Mouse (Mus musculus) forebrain, embryonic 14.5 days (tissue): Measurements from ENCODE around the gene Saa3. TPM values are rescaled to one million over a fixed set of nuclear protein-coding genes. Genes with fewer than 3 reads are reported as not detected.
"Not testable (repeated sequence)": the region's sequence is repeated elsewhere in the genome, so short reads cannot be mapped to it uniquely, and the experiment has no call there.

Experiments used
- ATAC-seq: fragments of 200-750 bp; cut with Nextera tagmentation; 2 replicates; pipeline ENCODE4 v1.8.0; 2017; ENCODE audit warnings: mild to moderate bottlenecking, moderate library complexity
- DNase-seq: peaks from one replicate; pipeline ENCODE4 v3.0.0-alpha.2; 2015; ENCODE audit warnings: low spot score
- H3K27ac ChIP-seq: fragments of 300-500 bp; sonication (generic); 2 replicates; pipeline ENCODE4 v1.5.1; 2014; ENCODE audit warnings: low read depth, mild to moderate bottlenecking, control low read depth, low read length, moderate library complexity
- H3K27me3 ChIP-seq: fragments of 300-500 bp; sonication (generic); replicated peaks from 2 replicates; pipeline ENCODE4 v1.6.1; 2014; ENCODE audit warnings: low read length, control low read depth, mixed read lengths; ENCODE audit not compliant: control insufficient read depth, insufficient read depth
- H3K36me3 ChIP-seq: fragments of 300-500 bp; sonication (generic); 2 replicates; pipeline ENCODE4 v1.6.1; 2014; ENCODE audit warnings: low read length, control low read depth; ENCODE audit not compliant: control insufficient read depth, insufficient read depth
- H3K4me1 ChIP-seq: fragments of 300-500 bp; sonication (generic); 2 replicates; pipeline ENCODE4 v1.6.1; 2014; ENCODE audit warnings: antibody characterized with exemption, low read length, control low read depth; ENCODE audit not compliant: control insufficient read depth, insufficient read depth
- H3K4me2 ChIP-seq: fragments of 300-500 bp; sonication (generic); 2 replicates; pipeline ENCODE4 v1.6.1; 2014; ENCODE audit warnings: mild to moderate bottlenecking, control low read depth, low read length
- H3K4me3 ChIP-seq: fragments of 300-500 bp; sonication (generic); 2 replicates; pipeline ENCODE4 v1.5.1; 2014; ENCODE audit warnings: low read depth, low read length, control low read depth
- H3K9ac ChIP-seq: fragments of 300-500 bp; sonication (generic); 2 replicates; pipeline ENCODE4 v1.6.1; 2014; ENCODE audit warnings: mild to moderate bottlenecking, low read length, control low read depth, moderate library complexity
- H3K9me3 ChIP-seq: fragments of 300-500 bp; sonication (generic); replicated peaks from 2 replicates; pipeline ENCODE4 v1.6.1; 2016; ENCODE audit warnings: low read length, control low read depth, mixed read lengths; ENCODE audit not compliant: control insufficient read depth
- WGBS: fragments of 180-500 bp; shearing (Covaris S2); extraction: QIAGEN DNeasy Blood & Tissue Kit; methylation state at CpG from one replicate; pipeline ENCODE4 v1.1.7; 2014; 5-methylcytosine and 5-hydroxymethylcytosine counted together
- polyA plus RNA-seq: library from polyadenylated mRNA; unstranded; fragments of >200 nt; fragmentation: Nextera tagmentation; extraction: Ambion mirVana; gene quantifications from 2 replicates; pipeline ENCODE4 v1.2.1, GENCODE M21; 2014

Saa3 gene
- polyA plus RNA-seq, 1 experiment from 2014 or later, result 0.34 TPM

DNA sequence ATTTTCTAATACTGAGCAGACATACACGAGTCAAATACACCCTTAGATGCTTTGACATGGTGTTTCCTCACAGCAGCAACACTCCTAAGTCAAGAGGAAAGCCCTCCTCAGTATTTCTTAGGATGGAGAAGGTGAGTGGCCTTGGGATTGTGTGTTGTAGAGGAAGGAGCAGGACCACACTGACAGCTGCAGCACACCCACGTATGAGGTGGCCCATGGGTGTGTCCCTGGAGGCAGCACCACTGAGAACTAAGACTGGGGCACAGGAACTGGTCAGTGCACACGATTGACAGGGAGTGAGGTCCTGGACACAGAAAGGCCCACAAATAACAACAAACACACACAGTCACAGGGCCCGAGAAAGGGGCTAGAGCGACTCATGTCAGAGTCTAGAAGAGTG is 24.5 kb upstream of the Saa3 start:
- H3K27ac ChIP-seq, DNase-seq, H3K27me3 ChIP-seq, H3K36me3 ChIP-seq, H3K4me2 ChIP-seq, H3K9ac ChIP-seq, H3K4me1 ChIP-seq, ATAC-seq, H3K4me3 ChIP-seq, H3K9me3 ChIP-seq: not testable (repeated sequence)
- WGBS, result 75% methylated on average over 5 of the region's 5 CpGs

DNA sequence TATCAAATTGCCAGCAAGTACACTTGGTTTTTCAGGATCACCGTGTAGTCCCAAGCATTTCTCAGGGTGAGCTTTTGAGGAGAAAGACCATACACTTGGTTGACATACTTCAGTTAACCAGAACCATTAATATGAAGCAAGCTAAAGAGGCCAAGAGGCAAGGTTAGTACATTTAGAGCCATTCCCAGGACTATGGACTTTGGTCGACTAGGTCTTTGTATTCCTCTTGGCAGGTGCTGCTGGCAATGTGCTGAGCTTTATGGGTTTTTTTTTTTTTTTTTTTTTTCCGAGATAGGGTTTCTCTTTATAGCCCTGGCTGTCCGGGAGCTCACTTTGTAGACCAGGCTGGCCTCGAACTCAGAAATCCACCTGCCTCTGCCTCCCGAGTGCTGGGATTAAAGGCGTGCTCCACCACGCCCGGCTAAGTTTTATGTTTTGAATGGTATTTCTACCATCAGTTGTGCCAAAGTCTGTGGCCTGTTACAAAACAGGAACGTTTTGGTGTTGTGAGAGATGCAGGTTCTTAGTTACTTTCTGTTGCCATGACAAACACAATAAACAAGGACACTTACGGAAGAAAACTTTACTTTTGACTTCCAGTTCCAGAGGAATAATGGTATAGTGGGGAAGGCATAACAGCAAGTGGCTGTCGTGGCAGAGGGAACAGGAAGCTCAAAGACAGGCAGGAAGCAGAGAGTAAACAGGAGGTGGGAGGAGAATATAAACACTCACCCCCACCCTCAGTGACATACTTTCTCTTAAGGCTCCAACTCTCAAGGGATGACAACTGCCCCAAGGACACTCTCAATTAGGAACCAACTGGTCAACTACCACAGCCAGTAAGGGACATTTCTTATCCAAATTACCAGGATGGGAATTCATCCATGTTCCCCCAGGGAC is 23.3 kb upstream of the Saa3 start:
- DNase-seq (no peak), ATAC-seq (no peak)
- Histone ChIP-seq H3K9ac (no peak overlapping the region), H3K27me3 (no peaks in the 10 kb centered on the region), H3K9me3 (no peaks in the 10 kb centered on the region), H3K4me2 (no peak overlapping the region), H3K4me1 (no peaks in the 10 kb centered on the region), H3K27ac (no peak overlapping the region), H3K36me3 (no peaks in the 10 kb centered on the region), H3K4me3 (no peak overlapping the region)
- 84% methylated on average over 12 of the region's 12 CpGs for WGBS

DNA sequence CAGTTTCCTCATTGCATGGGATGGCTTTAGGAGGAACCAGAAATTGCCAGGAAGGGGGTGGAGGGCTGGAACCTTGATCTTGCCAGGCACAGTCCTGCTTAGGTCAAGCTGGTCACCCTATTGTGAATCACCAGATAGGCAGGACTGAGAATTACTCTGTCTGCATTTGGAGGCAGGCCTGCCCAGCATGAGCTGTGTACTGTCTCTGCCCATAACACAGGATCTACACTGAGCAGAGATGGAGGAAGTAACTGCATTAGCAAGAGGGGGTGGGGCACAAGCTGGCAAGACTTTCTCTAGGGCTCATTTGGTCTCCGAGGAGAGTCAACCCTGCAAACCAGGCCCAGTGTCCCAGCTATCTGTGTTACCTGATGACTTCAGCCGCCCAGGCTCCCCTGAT is 19.5 kb upstream of the Saa3 start:
- no peaks in the 10 kb centered on the region for H3K36me3 ChIP-seq
- no peaks in the 10 kb centered on the region for H3K9me3 ChIP-seq
- H3K9ac ChIP-seq, result no peak overlapping the region
- no peaks in the 10 kb centered on the region for H3K4me1 ChIP-seq
- DNase-seq (no peak), ATAC-seq (no peak)
- WGBS, result 89% methylated on average over 2 of the region's 2 CpGs
- H3K4me2 ChIP-seq, result no peak overlapping the region
- no peak overlapping the region for H3K27ac ChIP-seq
- H3K4me3 ChIP-seq, result no peak overlapping the region
- no peaks in the 10 kb centered on the region for H3K27me3 ChIP-seq

DNA sequence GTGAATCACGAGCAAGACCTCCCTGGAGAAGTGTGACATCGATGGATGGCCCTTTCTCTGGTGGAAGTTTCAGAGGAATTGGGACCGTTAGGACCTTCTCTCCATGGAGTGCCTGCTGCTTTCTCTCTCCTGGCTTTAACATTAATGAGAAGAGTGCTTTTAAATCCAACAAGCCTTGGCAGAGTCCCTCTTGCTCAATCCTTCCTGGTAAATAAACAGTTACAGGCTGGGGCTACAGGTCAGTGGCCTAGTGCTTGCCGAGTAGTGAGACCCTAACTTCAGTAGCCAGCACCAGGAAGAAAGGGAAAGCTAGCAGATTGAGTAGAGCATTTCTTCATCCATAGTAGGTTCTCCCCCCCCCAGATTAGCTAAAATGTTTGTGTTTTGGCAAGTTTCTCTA is 17.0 kb upstream of the Saa3 start, which contains the start of gene Saa4:
Saa4 (minus strand) TSS at position 146 of the 400 bp plus-strand sequence.
- DNase-seq (no peak), ATAC-seq (no peak)
- no peaks in the 10 kb centered on the region for H3K9me3 ChIP-seq
- H3K9ac ChIP-seq, result no peak within 1 kb of the TSS
- H3K36me3 ChIP-seq, result no peaks in the 10 kb centered on the region
- no peak within 1 kb of the TSS for H3K4me3 ChIP-seq
- no peak within 1 kb of the TSS for H3K4me2 ChIP-seq
- no peaks in the 10 kb centered on the region for H3K27me3 ChIP-seq
- no peak within 1 kb of the TSS for H3K27ac ChIP-seq
- no peaks in the 10 kb centered on the region for H3K4me1 ChIP-seq
- WGBS, result 90% methylated on average over 4 of the region's 4 CpGs

DNA sequence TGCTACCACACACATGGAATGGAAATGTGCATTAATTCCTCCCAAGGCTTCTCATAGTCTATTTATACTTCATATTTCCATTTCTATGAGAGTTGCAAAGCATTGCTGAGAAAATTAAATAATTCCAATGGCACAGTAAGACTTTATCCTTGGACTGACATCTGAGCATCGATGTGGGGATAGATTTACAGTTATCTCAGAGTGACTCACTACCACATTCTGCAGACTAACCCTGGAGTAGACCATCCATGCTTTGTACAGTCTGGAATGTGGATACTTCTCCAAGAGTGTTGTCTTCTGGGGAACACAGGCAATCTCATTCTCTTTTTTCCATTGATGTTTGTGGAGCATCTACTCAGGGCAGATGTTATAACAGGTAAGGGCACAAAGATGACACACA is 12.1 kb upstream of the Saa3 start:
- DNase-seq, result no peak
- Histone ChIP-seq H3K27ac (no peak overlapping the region), H3K4me2 (no peak overlapping the region), H3K4me3 (no peak overlapping the region), H3K4me1 (no peaks in the 10 kb centered on the region), H3K9ac (no peak overlapping the region), H3K9me3 (no peaks in the 10 kb centered on the region), H3K27me3 (no peaks in the 10 kb centered on the region), H3K36me3 (no peaks in the 10 kb centered on the region)
- 90% methylated on average over 1 of the region's 1 CpGs for WGBS
- ATAC-seq, result no peak

DNA sequence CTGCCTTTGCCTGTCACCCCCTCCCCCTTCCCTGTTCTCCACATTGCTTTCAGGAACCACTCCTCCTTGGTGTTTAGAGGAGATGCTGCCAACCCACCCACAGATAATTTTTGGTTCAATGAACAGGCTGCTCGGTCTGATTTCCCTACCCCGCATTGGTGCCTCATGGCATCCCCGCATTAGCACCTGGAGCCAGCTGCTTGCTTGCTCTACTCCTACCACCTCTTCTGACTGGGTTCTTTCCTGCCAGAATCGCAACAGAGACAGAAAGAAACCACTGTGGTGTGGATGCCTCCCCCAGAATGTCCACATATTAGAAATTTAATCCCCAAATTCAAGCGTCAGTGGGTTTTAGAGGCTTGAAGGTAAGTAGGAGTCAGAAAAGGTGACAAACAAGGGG is 8.9 kb upstream of the Saa3 start:
- no peaks in the 10 kb centered on the region for H3K36me3 ChIP-seq
- no peak overlapping the region for H3K4me2 ChIP-seq
- H3K9ac ChIP-seq, result no peak overlapping the region
- 67% methylated on average over 5 of the region's 5 CpGs for WGBS
- DNase-seq (no peak), ATAC-seq (no peak)
- no peak overlapping the region for H3K4me3 ChIP-seq
- no peak overlapping the region for H3K27ac ChIP-seq
- no peaks in the 10 kb centered on the region for H3K9me3 ChIP-seq
- H3K27me3 ChIP-seq, result no peaks in the 10 kb centered on the region
- H3K4me1 ChIP-seq, result no peaks in the 10 kb centered on the region

DNA sequence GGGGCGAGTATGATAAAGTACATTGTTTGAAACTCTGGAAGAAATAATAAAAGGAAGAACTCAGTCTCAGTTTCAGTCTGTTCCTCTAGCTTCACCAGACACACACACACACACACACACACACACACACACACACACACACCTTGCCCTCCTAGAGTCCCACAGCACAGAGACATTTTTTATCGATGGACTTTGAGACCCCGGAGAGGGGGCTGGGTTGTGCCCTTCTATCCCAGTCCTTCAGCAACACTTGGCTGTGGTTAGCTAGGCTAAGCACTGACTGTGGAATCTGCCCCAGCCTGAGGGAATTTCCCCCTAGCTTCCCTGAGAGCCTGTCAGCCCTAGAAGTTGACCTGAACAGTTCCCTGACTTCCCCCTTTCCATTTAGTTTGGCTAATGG is 8.3 kb upstream of the Saa3 start:
- 86% methylated on average over 3 of the region's 3 CpGs for WGBS
- H3K27ac ChIP-seq, result no peak overlapping the region
- no peaks in the 10 kb centered on the region for H3K9me3 ChIP-seq
- no peaks in the 10 kb centered on the region for H3K27me3 ChIP-seq
- ATAC-seq (no peak), DNase-seq (no peak)
- H3K36me3 ChIP-seq, result no peaks in the 10 kb centered on the region
- H3K9ac ChIP-seq, result no peak overlapping the region
- H3K4me2 ChIP-seq, result no peak overlapping the region
- H3K4me1 ChIP-seq, result no peaks in the 10 kb centered on the region
- H3K4me3 ChIP-seq, result no peak overlapping the region

DNA sequence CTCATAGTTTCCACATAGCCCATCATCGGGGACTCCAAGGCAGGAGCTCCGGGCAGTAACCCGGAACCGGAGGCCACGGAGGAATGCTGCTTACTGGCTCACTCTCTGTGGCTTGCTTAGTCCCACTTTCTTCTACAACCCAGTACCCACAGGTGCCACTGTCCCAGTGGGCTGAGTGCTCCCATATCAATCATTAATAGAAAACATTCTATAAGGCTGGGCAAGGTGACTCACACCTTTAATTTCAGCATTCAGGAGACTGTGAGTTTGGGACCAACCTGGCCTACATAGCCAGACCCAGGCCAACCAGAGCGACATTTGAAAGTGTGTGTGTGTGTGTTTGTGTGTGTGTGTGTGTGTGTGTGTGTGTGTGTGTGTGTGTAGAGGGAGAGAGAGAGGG is 7.9 kb upstream of the Saa3 start:
- H3K27ac ChIP-seq, result no peak overlapping the region
- no peaks in the 10 kb centered on the region for H3K27me3 ChIP-seq
- no peak overlapping the region for H3K4me2 ChIP-seq
- no peaks in the 10 kb centered on the region for H3K4me1 ChIP-seq
- no peak overlapping the region for H3K9ac ChIP-seq
- H3K4me3 ChIP-seq, result no peak overlapping the region
- WGBS, result 98% methylated on average over 6 of the region's 6 CpGs
- no peaks in the 10 kb centered on the region for H3K9me3 ChIP-seq
- H3K36me3 ChIP-seq, result no peaks in the 10 kb centered on the region
- no peak for ATAC-seq
- DNase-seq, result no peak

DNA sequence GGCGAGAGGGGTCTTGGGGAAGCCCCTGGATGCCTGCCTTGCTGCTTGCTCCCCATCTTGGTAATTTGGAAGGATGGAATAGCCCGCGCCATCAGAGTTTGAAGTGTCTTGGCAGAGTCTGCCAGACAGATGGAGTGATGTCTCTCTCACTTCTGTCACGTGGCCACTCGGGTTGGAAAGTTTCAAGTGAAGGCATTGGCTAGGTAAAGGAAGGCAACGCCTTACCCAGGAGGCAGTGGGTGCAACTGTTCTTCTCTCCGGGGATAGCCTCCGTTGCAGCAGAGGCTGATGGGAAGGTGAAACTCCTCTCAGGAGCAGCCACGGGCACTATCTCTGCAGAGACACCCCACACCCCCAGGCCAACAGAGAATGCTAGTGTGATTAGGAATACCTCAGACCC is 5.0 kb upstream of the Saa3 start:
- H3K4me2 ChIP-seq, result no peak overlapping the region
- no peak overlapping the region for H3K27ac ChIP-seq
- no peaks in the 10 kb centered on the region for H3K27me3 ChIP-seq
- DNase-seq (peak; percentile 56), ATAC-seq (no peak; the same call in 1 of the 2 replicates)
- H3K4me1 ChIP-seq, result no peaks in the 10 kb centered on the region
- H3K36me3 ChIP-seq, result no peaks in the 10 kb centered on the region
- H3K4me3 ChIP-seq, result no peak overlapping the region
- WGBS, result 69% methylated on average over 9 of the region's 9 CpGs
- no peak overlapping the region for H3K9ac ChIP-seq
- no peaks in the 10 kb centered on the region for H3K9me3 ChIP-seq
